Mouse (Mus musculus) gonadal fat pad, adult 2 months (tissue): Measurements from ENCODE around the gene Clnk. TPM values are rescaled to one million over a fixed set of nuclear protein-coding genes. Genes with fewer than 3 reads are reported as not detected.
"Not testable (repeated sequence)": the region's sequence is repeated elsewhere in the genome, so short reads cannot be mapped to it uniquely, and the experiment has no call there.

Experiments used
- DNase-seq: peaks from one replicate; pipeline ENCODE4 v3.0.0-alpha.2; 2012; ENCODE audit warnings: low read depth
- polyA plus RNA-seq: library from polyadenylated mRNA; depleted of rRNA; stranded (reverse); fragments of >200 nt; gene quantifications from 2 replicates; pipeline ENCODE4 v1.2.3, GENCODE M21; 2012; rRNA removed

Gene Clnk
- polyA plus RNA-seq = not detected in 2 replicates

DNA sequence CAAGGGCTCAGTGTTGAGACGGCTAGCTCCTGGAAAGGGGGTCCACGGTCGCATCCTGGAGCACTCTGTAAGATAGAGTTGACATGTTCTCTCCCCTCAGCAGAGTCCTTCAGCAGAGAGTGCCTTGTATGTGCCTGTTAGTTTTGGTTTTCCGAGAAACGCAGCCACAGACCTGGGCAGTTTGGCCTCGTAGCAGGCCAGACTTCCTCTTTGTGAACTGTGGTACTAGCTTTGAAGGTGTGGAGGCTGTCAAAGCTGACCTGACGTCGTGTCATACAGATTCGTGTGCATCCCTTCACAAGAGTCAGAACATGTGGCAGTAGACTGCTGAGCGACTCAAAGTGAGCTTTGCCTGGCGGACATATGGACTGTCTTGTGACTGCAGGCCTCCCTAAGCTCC lies at the start of gene Clnk:
Gene Clnk, minus strand, starts transcription at position 191 of the 400 bp plus-strand sequence.
- DNase-seq = no peak

DNA sequence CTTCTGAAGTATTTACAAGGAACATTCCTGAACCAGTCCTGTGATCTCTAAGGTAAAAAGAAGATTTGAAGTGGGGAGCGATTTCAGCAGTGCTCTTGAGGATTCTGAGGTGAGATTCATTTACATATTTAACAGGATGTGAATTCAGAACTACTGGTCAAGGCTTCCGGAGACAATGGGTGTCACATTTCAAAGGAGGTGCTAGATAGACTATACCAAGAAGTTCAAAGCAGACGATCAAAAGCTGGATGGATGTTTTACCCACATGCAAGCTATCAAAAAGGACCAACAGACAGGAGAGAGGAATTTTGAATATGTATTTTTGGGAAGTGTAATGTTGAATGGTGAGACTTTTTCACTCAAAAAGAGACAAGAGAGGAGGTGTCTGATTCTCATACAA lies 28.7 kb upstream of the Clnk start:
- no peak for DNase-seq

GRCm38 (mm10) chr5:38904528-38905044 lies 28.0 kb upstream of the Clnk start:
- no peak for DNase-seq

- no peak for DNase-seq
Observed at GRCm38 (mm10) chr5:38902889-38903288, 26.3 kb upstream of the Clnk start.

DNA sequence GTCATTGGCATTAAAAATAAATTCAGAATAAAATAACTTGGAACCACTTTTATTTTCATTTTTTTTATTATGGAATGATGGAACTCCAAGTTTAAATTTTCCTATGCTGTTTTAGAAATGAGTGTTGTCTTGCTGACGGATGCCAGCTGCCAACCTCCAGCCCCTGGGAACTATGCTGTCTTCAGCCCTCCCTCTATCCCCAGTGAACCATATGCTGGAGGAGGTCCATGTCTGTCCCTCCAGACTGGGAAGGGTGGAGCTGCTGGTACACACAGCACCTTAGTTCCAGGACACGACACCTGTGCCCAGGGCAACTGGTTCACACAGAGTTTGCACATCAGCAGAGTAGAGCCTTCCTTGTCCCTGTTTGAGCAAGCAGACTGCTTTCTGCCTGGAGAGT lies 22.4 kb upstream of the Clnk start:
- no peak for DNase-seq

- no peak for DNase-seq
Observed at GRCm38 (mm10) chr5:38888646-38889045, 12.0 kb upstream of the Clnk start.

- no peak for DNase-seq
Observed at GRCm38 (mm10) chr5:38886623-38887275, 10.1 kb upstream of the Clnk start.

GRCm38 (mm10) chr5:38882635-38883034 lies 6.0 kb upstream of the Clnk start:
- not testable (repeated sequence) for DNase-seq

- no peak for DNase-seq
Observed at GRCm38 (mm10) chr5:38881728-38882620, 5.4 kb upstream of the Clnk start.

DNA sequence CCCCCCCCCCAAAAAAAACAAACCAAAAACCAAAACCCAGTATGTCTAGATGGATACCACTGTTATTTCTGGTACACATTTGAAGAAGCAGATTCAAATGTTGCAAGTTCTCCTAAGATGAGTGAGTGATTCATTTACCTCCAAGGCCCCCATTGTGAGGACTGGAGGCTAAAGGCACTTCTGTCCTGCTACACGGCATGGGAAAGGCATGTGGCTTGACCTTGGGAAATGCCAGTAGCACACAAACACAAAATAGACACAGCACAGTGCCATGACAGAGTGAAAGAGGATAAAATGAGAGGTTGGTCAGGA lies 4.8 kb upstream of the Clnk start:
- DNase-seq = no peak

DNA sequence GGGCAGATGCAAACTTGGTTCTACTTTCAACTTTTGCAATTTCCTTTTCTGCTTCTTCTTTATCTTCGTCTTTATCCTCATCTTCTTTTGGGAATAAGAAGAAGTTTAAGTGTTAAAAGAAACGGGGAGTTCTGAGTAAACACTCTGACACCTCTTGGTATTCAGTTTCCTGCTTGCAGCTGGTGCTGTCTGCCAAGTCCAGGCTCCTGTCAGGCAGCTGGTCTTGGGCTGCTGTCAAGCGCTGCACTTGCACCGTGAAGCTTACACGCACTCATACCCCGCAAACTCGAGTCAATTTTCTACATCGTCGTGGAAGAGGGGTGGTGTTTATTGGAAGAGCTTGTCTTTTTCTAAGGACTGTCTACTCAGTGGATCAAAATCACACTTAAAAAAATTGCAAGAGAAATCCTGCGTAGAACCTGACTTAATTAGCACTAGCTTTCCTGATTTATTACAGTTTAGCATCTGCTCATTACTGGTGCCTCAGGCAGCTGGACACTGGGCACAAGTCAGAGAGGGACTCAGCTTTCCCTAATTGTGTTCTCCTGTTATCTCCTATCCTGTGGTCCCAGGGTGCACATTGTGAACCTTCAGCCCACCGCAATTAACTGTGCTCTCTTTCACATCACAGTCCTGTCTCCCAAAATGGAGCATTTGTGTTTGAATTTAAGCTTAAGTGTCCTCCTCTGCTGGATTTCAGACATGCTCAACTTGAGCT lies 3.5 kb upstream of the Clnk start:
- DNase-seq = no peak

- DNase-seq = no peak
Observed at GRCm38 (mm10) chr5:38875403-38875802, 1.2 kb downstream of the Clnk start.

GRCm38 (mm10) chr5:38874931-38875330 lies 1.7 kb downstream of the Clnk start:
- no peak for DNase-seq

GRCm38 (mm10) chr5:38872906-38873305 lies 3.7 kb downstream of the Clnk start:
- DNase-seq = no peak

DNA sequence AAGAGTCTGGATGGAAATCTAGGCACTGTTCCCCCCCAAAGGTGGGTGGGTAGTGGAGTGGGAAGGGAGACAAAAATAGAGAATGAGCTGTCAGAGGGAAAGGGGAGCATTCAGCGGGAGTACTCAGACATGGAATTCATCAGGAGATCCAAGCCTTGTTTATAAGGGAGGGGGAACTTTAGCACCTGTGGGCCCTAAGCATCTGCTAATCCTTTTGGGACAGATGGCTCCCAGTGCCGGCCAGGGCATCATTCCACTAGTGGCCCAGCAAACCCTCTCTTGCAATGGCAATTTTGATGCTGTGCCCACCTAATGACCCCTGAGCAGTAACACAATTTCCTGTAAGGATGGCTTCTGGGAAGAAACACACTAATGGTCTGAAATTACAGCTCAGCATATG lies 5.0 kb downstream of the Clnk start:
- DNase-seq = no peak

DNA sequence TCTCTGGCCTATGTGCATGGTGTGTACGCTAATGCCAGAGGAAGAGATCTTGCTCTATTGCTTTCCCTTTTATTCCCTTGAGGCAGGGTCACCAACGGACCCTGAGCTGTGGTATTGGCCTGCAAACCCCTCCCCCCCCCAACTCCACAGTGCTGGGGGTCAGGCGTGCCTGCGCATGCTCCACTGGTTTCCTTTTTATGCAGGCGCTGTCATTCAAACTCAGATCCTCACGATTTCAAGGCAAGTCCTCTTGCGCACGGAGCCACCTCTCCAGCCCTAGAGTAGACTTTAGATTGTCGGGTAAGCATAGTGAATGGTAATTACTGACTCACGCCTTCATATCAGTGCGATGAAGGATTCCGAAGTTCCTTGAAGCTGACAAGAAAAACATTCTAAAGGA lies 6.1 kb downstream of the Clnk start:
- DNase-seq = no peak

GRCm38 (mm10) chr5:38869976-38870375 lies 6.6 kb downstream of the Clnk start:
- DNase-seq = no peak

GRCm38 (mm10) chr5:38864624-38865023 lies 12.0 kb downstream of the Clnk start:
- no peak for DNase-seq

DNA sequence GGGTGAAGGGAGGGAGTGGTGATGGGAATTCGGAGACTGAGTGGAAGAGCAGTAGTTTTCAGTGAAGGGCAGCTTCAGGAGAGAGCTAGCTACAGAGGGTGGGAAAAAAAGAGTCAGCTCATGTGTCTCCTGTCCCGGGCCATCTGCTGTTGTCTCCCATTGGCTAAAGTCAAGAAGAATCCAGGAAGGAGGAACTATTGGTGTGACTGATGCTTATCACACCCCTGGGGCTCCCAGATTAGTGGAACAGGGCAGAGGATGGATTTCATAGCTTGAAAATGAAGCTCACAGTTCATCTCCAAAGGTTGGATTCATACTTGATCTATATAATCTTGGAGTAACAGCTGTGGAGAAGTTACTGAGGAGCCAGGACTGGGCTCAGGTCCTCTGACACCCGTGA lies 13.6 kb downstream of the Clnk start:
- DNase-seq = no peak

- no peak for DNase-seq
Observed at GRCm38 (mm10) chr5:38862288-38862985, 14.2 kb downstream of the Clnk start.

- no peak for DNase-seq
Observed at GRCm38 (mm10) chr5:38858015-38858721, 18.4 kb downstream of the Clnk start.
